Comparison of ENCODE assay signal across 12 mouse cellular contexts in the genomic region with DNA sequence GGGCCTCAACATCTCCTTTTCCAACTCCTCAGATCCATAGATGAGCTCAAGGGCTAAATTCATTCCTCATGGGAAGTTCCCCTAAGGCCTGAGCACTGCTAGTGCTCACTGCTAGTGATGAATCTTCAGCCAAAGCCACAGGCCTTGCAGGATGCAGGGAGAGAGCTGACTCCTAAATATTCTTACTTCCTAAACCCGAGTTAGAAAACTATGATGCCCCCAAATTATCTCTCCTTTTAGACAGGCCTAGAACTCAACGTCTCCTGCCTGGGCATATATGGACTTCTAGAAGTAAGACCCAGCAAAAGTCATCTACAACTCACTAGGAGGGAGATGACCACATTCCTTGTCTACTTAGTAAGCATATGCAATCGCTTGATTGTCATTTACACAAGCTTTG. TPM values are rescaled to one million over a fixed set of nuclear protein-coding genes. Genes with fewer than 3 reads are reported as not detected.
A peak's percentile ranks its signal among the peaks of the same experiment; 100 is the strongest.
DNase-seq lines count a peak whose midpoint lies in the region; ATAC-seq and TF ChIP-seq lines count a peak whose summit lies in the region.
"Had no signal": no experiment of that assay in that cellular context is flagged by ENCODE, and none has a peak within 500 bp of the region (broad histone marks: within the 10 kb centered on the region; RNA-seq: fewer than 3 reads in every experiment).

No protein-coding gene starts in this region.

- peak overlapping the region; percentile 80 for H3K4me3 ChIP-seq in heart, postnatal 0 days (ENCODE audit: low read depth, low read length)
- H3K4me3 ChIP-seq in limb, embryonic 14.5 days (replicated peaks; ENCODE audit: low read length): no peak overlapping the region
- H3K4me3 ChIP-seq: left cerebral cortex, adult 2 months had no signal

- TF ChIP-seq EP300 in heart, postnatal 0 days (IDR thresholded peaks at IDR 0.05; ENCODE audit: low read depth): no peak

- H3K4me1 ChIP-seq in heart, postnatal 0 days (ENCODE audit: control insufficient read depth, insufficient read depth): peaks cover 23% of the 10 kb centered on the region
- peaks cover 7% of the 10 kb centered on the region; the same call in 1 of the 2 replicates for H3K4me1 ChIP-seq in limb, embryonic 14.5 days (ENCODE audit: control insufficient read depth, insufficient read depth, low read length)

- no peak for TF ChIP-seq CTCF in heart, postnatal 0 days (IDR thresholded peaks at IDR 0.05; ENCODE audit: low read depth)

- ATAC-seq in heart, postnatal 0 days (ENCODE audit: insufficient read depth, low read depth): no peak
- ATAC-seq in limb, embryonic 14.5 days (ENCODE audit: low FRiP score, low read depth): no peak
- ATAC-seq: forebrain, embryonic 16.5 days had no signal

- H3K36me3 ChIP-seq in heart, postnatal 0 days (replicated peaks; ENCODE audit: control insufficient read depth, insufficient read depth, low read length): 0 out of 2 replicates have a peak, but pooled peaks cover 12% of the 10 kb centered on the region
- H3K36me3 ChIP-seq in limb, embryonic 14.5 days (ENCODE audit: control insufficient read depth, insufficient read depth, low read length): no peaks in the 10 kb centered on the region

- intact Hi-C loops in heart, postnatal 25 days (cut with DNase I): loop anchor here (1.0 kb wide), 1 partner anchor 9 kb away; no protein-coding TSS in a partner anchor

- TF ChIP-seq POLR2A in limb, embryonic 14.5 days (IDR thresholded peaks at IDR 0.05; ENCODE audit: borderline replicate concordance, extremely low read depth, insufficient read depth, insufficient read length): no peak

- DNase-seq in heart, postnatal 0 days (ENCODE audit: low spot score): no peak
- DNase-seq in heart, postnatal 25 days (ENCODE audit: low spot score): no peak
- DNase-seq in 3134 (ENCODE audit: extremely low read depth, insufficient read length, low spot score) (peak; percentile 28), NIH3T3 (ENCODE audit: low read depth) (peak; percentile 56)
- DNase-seq in limb, embryonic 14.5 days (ENCODE audit: low spot score): no peak
- DNase-seq in neural tube, embryonic 10.5 days (ENCODE audit: extremely low spot score, low spot score): no peak
- DNase-seq in adrenal gland, adult 2 months: no peak
- DNase-seq: kidney, postnatal 4 days had no signal

- H3K27me3 ChIP-seq in heart, postnatal 0 days (ENCODE audit: control insufficient read depth, insufficient read depth, low read length): no peaks in the 10 kb centered on the region
- H3K27me3 ChIP-seq in limb, embryonic 14.5 days (ENCODE audit: control insufficient read depth, insufficient read depth, low read length): no peaks in the 10 kb centered on the region

- H3K9me3 ChIP-seq in heart, postnatal 0 days (replicated peaks; ENCODE audit: control insufficient read depth, low read length): no peaks in the 10 kb centered on the region
- H3K9me3 ChIP-seq in limb, embryonic 14.5 days (ENCODE audit: control insufficient read depth, low read length): no peaks in the 10 kb centered on the region

- peak overlapping the region; percentile 3; the same call in 1 of the 2 replicates for H3K27ac ChIP-seq in heart, postnatal 0 days (ENCODE audit: low read depth)
- H3K27ac ChIP-seq in limb, embryonic 14.5 days (replicated peaks; ENCODE audit: low read depth, low read length): no peak overlapping the region
- H3K27ac ChIP-seq: left cerebral cortex, adult 2 months had no signal

- WGBS in heart, postnatal 0 days: 21% methylated on average over 3 of the region's 3 CpGs
- 35% methylated on average over 3 of the region's 3 CpGs for WGBS in limb, embryonic 14.5 days

- no peak overlapping the region for H3K9ac ChIP-seq in heart, postnatal 0 days (replicated peaks; ENCODE audit: low read depth, low read length)
- H3K9ac ChIP-seq in limb, embryonic 14.5 days (ENCODE audit: low read depth, low read length, severe bottlenecking): no peak overlapping the region

- peak overlapping the region; percentile 66 for H3K4me2 ChIP-seq in heart, postnatal 0 days (ENCODE audit: low read depth, low read length)
- H3K4me2 ChIP-seq in limb, embryonic 14.5 days (replicated peaks; ENCODE audit: low read depth, low read length, severe bottlenecking): 0 out of 2 replicates have a peak overlapping the region, but pooled peaks have one; percentile 10

RNA-seq across cellular contexts. Expression of gene 9130008F23Rik, which starts 2.6 kb away (rescaled TPM):
- 2.4 and 3.8 TPM in 2 replicates for total RNA-seq in heart, postnatal 0 days (2014; rRNA removed; ENCODE audit: low replicate concordance)
- polyA plus RNA-seq in heart, postnatal 0 days (2015; fragmentation: Nextera tagmentation; extraction: Ambion mirVana): 1.2 and 1.3 TPM in 2 replicates
- total RNA-seq in heart, postnatal 25 days (2021): 1 to 10 TPM in 1 of 2 experiments, under 1 TPM in 1; 0.88 to 1.1 TPM
- 2.7 and 3.0 TPM in 2 replicates for polyA plus RNA-seq in limb, embryonic 14.5 days (2012; rRNA removed)
- 1.8 and 1.9 TPM in 2 replicates for polyA plus RNA-seq in limb, embryonic 14.5 days (2014; fragmentation: Nextera tagmentation; extraction: Ambion mirVana)
- 1 to 10 TPM in 1 of 2 experiments, under 1 TPM in 1; 0.55 to 1.1 TPM for total RNA-seq in adrenal gland, adult 2 months (2021)
- 0.24 and 0.60 TPM in 2 replicates for polyA plus RNA-seq in adrenal gland, adult 2 months (2012; rRNA removed)

RNA-seq across cellular contexts. Expression of gene Glyatl3, which starts 36.4 kb away (rescaled TPM):
- total RNA-seq in heart, postnatal 0 days (2014; rRNA removed; ENCODE audit: low replicate concordance): not detected in 2 replicates
- polyA plus RNA-seq in heart, postnatal 0 days (2015; fragmentation: Nextera tagmentation; extraction: Ambion mirVana): not detected in 2 replicates
- not detected for total RNA-seq in heart, postnatal 25 days (2021)
- polyA plus RNA-seq in limb, embryonic 14.5 days (2012; rRNA removed): 0.20 TPM in 2 replicates
- 0.21 TPM in 1 of 2 replicates, not detected in the other for polyA plus RNA-seq in limb, embryonic 14.5 days (2014; fragmentation: Nextera tagmentation; extraction: Ambion mirVana)
- not detected for total RNA-seq in adrenal gland, adult 2 months (2021)
- not detected in 2 replicates for polyA plus RNA-seq in adrenal gland, adult 2 months (2012; rRNA removed)
- total RNA-seq: adrenal gland, adult 18-20 months; heart, adult 18-20 months; left cerebral cortex, adult 2 months had no signal
- polyA plus RNA-seq: forebrain, embryonic 16.5 days had no signal

RNA-seq across cellular contexts. Expression of gene Mut, which starts 56.7 kb away (rescaled TPM):
- 42.3 and 66.6 TPM in 2 replicates for total RNA-seq in heart, postnatal 0 days (2014; rRNA removed; ENCODE audit: low replicate concordance)
- 46.8 and 46.9 TPM in 2 replicates for polyA plus RNA-seq in heart, postnatal 0 days (2015; fragmentation: Nextera tagmentation; extraction: Ambion mirVana)
- total RNA-seq in heart, postnatal 25 days (2021): 100 to 1,000 TPM; 148 to 157 TPM
- polyA plus RNA-seq in limb, embryonic 14.5 days (2012; rRNA removed): 17.0 and 18.2 TPM in 2 replicates
- polyA plus RNA-seq in limb, embryonic 14.5 days (2014; fragmentation: Nextera tagmentation; extraction: Ambion mirVana): 31.6 and 38.5 TPM in 2 replicates
- total RNA-seq in adrenal gland, adult 2 months (2021): 100 to 1,000 TPM; 164 to 177 TPM
- polyA plus RNA-seq in adrenal gland, adult 2 months (2012; rRNA removed): 10.1 and 11.4 TPM in 2 replicates

RNA-seq across cellular contexts. Expression of gene Cenpq, which starts 57.1 kb away (rescaled TPM):
- total RNA-seq in heart, postnatal 0 days (2014; rRNA removed; ENCODE audit: low replicate concordance): 3.1 and 8.3 TPM in 2 replicates
- 10.7 and 11.3 TPM in 2 replicates for polyA plus RNA-seq in heart, postnatal 0 days (2015; fragmentation: Nextera tagmentation; extraction: Ambion mirVana)
- total RNA-seq in heart, postnatal 25 days (2021): 1 to 10 TPM; 4.9 to 6.5 TPM
- 12.4 and 17.3 TPM in 2 replicates for polyA plus RNA-seq in limb, embryonic 14.5 days (2012; rRNA removed)
- polyA plus RNA-seq in limb, embryonic 14.5 days (2014; fragmentation: Nextera tagmentation; extraction: Ambion mirVana): 22.6 and 23.2 TPM in 2 replicates
- 1 to 10 TPM; 7.8 to 8.7 TPM for total RNA-seq in adrenal gland, adult 2 months (2021)
- 0.29 and 0.65 TPM in 2 replicates for polyA plus RNA-seq in adrenal gland, adult 2 months (2012; rRNA removed)

Comparison
In these comparisons a context has a peak if more than half of its experiments do, and no peak if none do; other contexts are left out.
1. DNase-seq: peak in 3134 (single experiment) and NIH3T3 (single experiment); none in heart, postnatal 0 days (single experiment), heart, postnatal 25 days (single experiment), limb, embryonic 14.5 days (single experiment), neural tube, embryonic 10.5 days (single experiment) and adrenal gland, adult 2 months (single experiment).